10 mouse cellular contexts compared by ENCODE assay signal in genomic region chr15:86875721-86876309, GRCm38 (mm10).
DNase-seq lines count a peak whose midpoint lies in the region; ATAC-seq and TF ChIP-seq lines count a peak whose summit lies in the region.
"Had no signal": no experiment of that assay in that cellular context is flagged by ENCODE, and none has a peak within 500 bp of the region (broad histone marks: within the 10 kb centered on the region; RNA-seq: fewer than 3 reads in every experiment).

No protein-coding gene starts in this region.

- TF ChIP-seq CTCF in forebrain, postnatal 0 days (IDR thresholded peaks at IDR 0.05; ENCODE audit: low read depth), result no peak
- TF ChIP-seq CTCF in gastrocnemius, adult 2 months (IDR thresholded peaks at IDR 0.05), result no peak
- TF ChIP-seq CTCF in lung, postnatal 0 days (IDR thresholded peaks at IDR 0.05), result no peak

- H3K9ac ChIP-seq in hindbrain, embryonic 11.5 days (ENCODE audit: low read depth, low read length), result no peak overlapping the region; the same call in 1 of the 2 replicates
- no peak overlapping the region for H3K9ac ChIP-seq in hindbrain, embryonic 16.5 days (ENCODE audit: low read depth, low read length)
- no peak overlapping the region for H3K9ac ChIP-seq in forebrain, postnatal 0 days
- peak overlapping the region; percentile 14; the same call in 1 of the 2 replicates for H3K9ac ChIP-seq in midbrain, embryonic 16.5 days (ENCODE audit: low read depth, low read length)
- no peak overlapping the region for H3K9ac ChIP-seq in lung, postnatal 0 days (replicated peaks; ENCODE audit: low read depth)

- peak; percentile 49 for DNase-seq in hindbrain, embryonic 11.5 days (ENCODE audit: low spot score)
- peak; percentile 76 for DNase-seq in embryo, embryonic 11 days
- no peak for DNase-seq in forebrain, postnatal 0 days
- no peak for DNase-seq in gastrocnemius, adult 2 months
- DNase-seq in MN1 (ENCODE audit: low spot score), result no peak
- no peak for DNase-seq in lung, postnatal 0 days (ENCODE audit: low spot score)
- DNase-seq: heart, postnatal 14 days; lung, postnatal 10 days had no signal

- WGBS in hindbrain, embryonic 11.5 days, result 8% methylated on average over 7 of the region's 7 CpGs
- WGBS in hindbrain, embryonic 16.5 days, result 14% methylated on average over 7 of the region's 7 CpGs
- 13% methylated on average over 7 of the region's 7 CpGs for WGBS in forebrain, postnatal 0 days
- WGBS in midbrain, embryonic 16.5 days, result 12% methylated on average over 7 of the region's 7 CpGs
- 8% methylated on average over 7 of the region's 7 CpGs for WGBS in lung, postnatal 0 days

- no peaks in the 10 kb centered on the region for H3K9me3 ChIP-seq in hindbrain, embryonic 11.5 days (ENCODE audit: control insufficient read depth, low read length)
- H3K9me3 ChIP-seq in hindbrain, embryonic 16.5 days (ENCODE audit: control insufficient read depth, low read length), result no peaks in the 10 kb centered on the region
- H3K9me3 ChIP-seq in forebrain, postnatal 0 days (ENCODE audit: low read length), result no peaks in the 10 kb centered on the region
- no peaks in the 10 kb centered on the region for H3K9me3 ChIP-seq in midbrain, embryonic 16.5 days (replicated peaks; ENCODE audit: control insufficient read depth, low read length, poor library complexity, severe bottlenecking)
- no peaks in the 10 kb centered on the region for H3K9me3 ChIP-seq in lung, postnatal 0 days (ENCODE audit: low read length)

- intact Hi-C loops in gastrocnemius, adult 2 months (cut with DNase I), result no loop called here

- no peak overlapping the region for H3K4me3 ChIP-seq in hindbrain, embryonic 11.5 days (ENCODE audit: low read depth, low read length)
- no peak overlapping the region for H3K4me3 ChIP-seq in hindbrain, embryonic 16.5 days (ENCODE audit: low read length)
- H3K4me3 ChIP-seq in forebrain, postnatal 0 days (ENCODE audit: low read depth, low read length), result no peak overlapping the region
- H3K4me3 ChIP-seq in midbrain, embryonic 16.5 days (ENCODE audit: low read depth, low read length), result no peak overlapping the region
- H3K4me3 ChIP-seq in gastrocnemius, adult 2 months, result no peak overlapping the region
- H3K4me3 ChIP-seq in lung, postnatal 0 days (ENCODE audit: low read depth, low read length), result no peak overlapping the region

- H3K4me2 ChIP-seq in hindbrain, embryonic 11.5 days (replicated peaks; ENCODE audit: low read depth, low read length), result no peak overlapping the region
- H3K4me2 ChIP-seq in hindbrain, embryonic 16.5 days (ENCODE audit: low read length), result no peak overlapping the region
- H3K4me2 ChIP-seq in forebrain, postnatal 0 days (ENCODE audit: low read depth), result peak overlapping the region; percentile 14; the same call in 1 of the 2 replicates
- 0 out of 2 replicates have a peak overlapping the region, but pooled peaks have one; percentile 25 for H3K4me2 ChIP-seq in midbrain, embryonic 16.5 days (ENCODE audit: low read length)
- H3K4me2 ChIP-seq in lung, postnatal 0 days (replicated peaks; ENCODE audit: low read depth, low read length), result no peak overlapping the region

- TF ChIP-seq EP300 in lung, postnatal 0 days (IDR thresholded peaks at IDR 0.05), result no peak

- peaks cover 2% of the 10 kb centered on the region; the same call in 1 of the 2 replicates for H3K4me1 ChIP-seq in hindbrain, embryonic 11.5 days (replicated peaks; ENCODE audit: control insufficient read depth, insufficient read depth, low read length)
- H3K4me1 ChIP-seq in hindbrain, embryonic 16.5 days (ENCODE audit: control insufficient read depth, insufficient read depth, low read depth, low read length), result peaks cover 7% of the 10 kb centered on the region
- H3K4me1 ChIP-seq in forebrain, postnatal 0 days (ENCODE audit: insufficient read depth), result peaks cover 7% of the 10 kb centered on the region; the same call in 1 of the 2 replicates
- peaks cover 7% of the 10 kb centered on the region for H3K4me1 ChIP-seq in midbrain, embryonic 16.5 days (ENCODE audit: control insufficient read depth, insufficient read depth, low read length)
- no peaks in the 10 kb centered on the region for H3K4me1 ChIP-seq in lung, postnatal 0 days (ENCODE audit: insufficient read depth, low read depth, low read length)

- no peaks in the 10 kb centered on the region for H3K36me3 ChIP-seq in hindbrain, embryonic 11.5 days (ENCODE audit: control insufficient read depth, insufficient read depth, low read length)
- H3K36me3 ChIP-seq in hindbrain, embryonic 16.5 days (ENCODE audit: control insufficient read depth, insufficient read depth, low read length), result no peaks in the 10 kb centered on the region
- H3K36me3 ChIP-seq in forebrain, postnatal 0 days (ENCODE audit: insufficient read depth), result no peaks in the 10 kb centered on the region
- no peaks in the 10 kb centered on the region for H3K36me3 ChIP-seq in midbrain, embryonic 16.5 days (ENCODE audit: control insufficient read depth, insufficient read depth, low read length)
- no peaks in the 10 kb centered on the region for H3K36me3 ChIP-seq in lung, postnatal 0 days (ENCODE audit: insufficient read depth, low read length)

- no peak for ATAC-seq in hindbrain, embryonic 11.5 days (ENCODE audit: low FRiP score)
- ATAC-seq in hindbrain, embryonic 16.5 days, result no peak
- ATAC-seq in forebrain, postnatal 0 days, result no peak
- no peak for ATAC-seq in midbrain, embryonic 16.5 days
- no peak for ATAC-seq in lung, postnatal 0 days

- H3K27ac ChIP-seq in hindbrain, embryonic 11.5 days (ENCODE audit: low read depth, low read length), result no peak overlapping the region
- H3K27ac ChIP-seq in hindbrain, embryonic 16.5 days (ENCODE audit: low read depth, low read length), result no peak overlapping the region
- no peak overlapping the region for H3K27ac ChIP-seq in forebrain, postnatal 0 days (ENCODE audit: low read depth, low read length)
- H3K27ac ChIP-seq in midbrain, embryonic 16.5 days (ENCODE audit: low read length), result no peak overlapping the region
- no peak overlapping the region for H3K27ac ChIP-seq in gastrocnemius, adult 2 months
- no peak overlapping the region for H3K27ac ChIP-seq in lung, postnatal 0 days (ENCODE audit: low read length)

- H3K27me3 ChIP-seq in hindbrain, embryonic 11.5 days (ENCODE audit: control insufficient read depth, insufficient read depth, low read length), result no peaks in the 10 kb centered on the region
- no peaks in the 10 kb centered on the region for H3K27me3 ChIP-seq in hindbrain, embryonic 16.5 days (replicated peaks; ENCODE audit: control insufficient read depth, insufficient read depth, low read length)
- no peaks in the 10 kb centered on the region; the same call in 1 of the 2 replicates for H3K27me3 ChIP-seq in forebrain, postnatal 0 days (ENCODE audit: insufficient read depth, low read length)
- H3K27me3 ChIP-seq in midbrain, embryonic 16.5 days (ENCODE audit: control insufficient read depth, insufficient read depth, low read depth, low read length), result no peaks in the 10 kb centered on the region
- H3K27me3 ChIP-seq in lung, postnatal 0 days (replicated peaks; ENCODE audit: insufficient read depth, low read length), result no peaks in the 10 kb centered on the region

Comparison
In these comparisons a context has a peak if more than half of its experiments do, and no peak if none do; other contexts are left out.
1. DNase-seq: peak in hindbrain, embryonic 11.5 days (single experiment) and embryo, embryonic 11 days (single experiment); none in forebrain, postnatal 0 days (single experiment), gastrocnemius, adult 2 months (single experiment), MN1 (single experiment) and lung, postnatal 0 days (single experiment).
2. H3K4me2 ChIP-seq: peak in forebrain, postnatal 0 days (single experiment) and midbrain, embryonic 16.5 days (single experiment); none in hindbrain, embryonic 11.5 days (single experiment), hindbrain, embryonic 16.5 days (single experiment) and lung, postnatal 0 days (single experiment).